Mouse (Mus musculus): Measurements from ENCODE around the gene Sgip1.

DNA sequence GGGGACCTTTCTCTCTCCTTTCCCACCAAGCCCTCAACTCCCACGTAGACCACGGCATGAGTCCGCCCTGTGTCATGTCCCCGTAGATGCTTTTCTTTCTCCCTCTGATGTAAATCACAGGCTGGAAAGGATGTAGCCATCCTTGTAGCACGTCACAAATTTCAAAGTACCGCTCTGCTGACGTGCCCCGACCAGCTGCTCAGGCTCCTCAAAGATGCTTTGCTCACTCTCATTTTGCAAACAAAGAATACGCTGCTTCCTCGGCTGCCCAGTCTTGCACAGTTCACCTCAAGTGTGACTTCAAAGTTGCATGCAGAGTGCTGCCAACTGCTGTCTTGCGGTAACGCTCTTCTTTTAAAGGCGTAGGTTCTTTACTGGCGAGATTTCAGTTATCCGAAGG, 226.7 kb downstream of the Sgip1 start:
- TF ChIP-seq CTCF (IDR thresholded peaks at IDR 0.05; ENCODE audit: insufficient read depth, low read depth, low read length) (no peak), POLR2A (IDR thresholded peaks at IDR 0.05; ENCODE audit: insufficient read depth, low read depth, low read length) (no peak)
